Mouse (Mus musculus) cerebellum, adult 2 months (tissue): ENCODE measurements around the gene Stpg3.

Experiments
- CTCF ChIP-seq: fragments of 200-500 bp; IDR thresholded peaks from 2 replicates; pipeline ENCODE4 v1.5.1; 2011; ENCODE audit warnings: low read depth, mild to moderate bottlenecking, control low read depth, low read length, moderate library complexity, borderline replicate concordance; ENCODE audit not compliant: insufficient read depth
- POLR2A ChIP-seq: fragments of 200-500 bp; IDR thresholded peaks from 2 replicates; pipeline ENCODE4 v1.6.1; 2011; ENCODE audit warnings: low read length, control low read depth, borderline replicate concordance; ENCODE audit not compliant: insufficient read depth

DNA sequence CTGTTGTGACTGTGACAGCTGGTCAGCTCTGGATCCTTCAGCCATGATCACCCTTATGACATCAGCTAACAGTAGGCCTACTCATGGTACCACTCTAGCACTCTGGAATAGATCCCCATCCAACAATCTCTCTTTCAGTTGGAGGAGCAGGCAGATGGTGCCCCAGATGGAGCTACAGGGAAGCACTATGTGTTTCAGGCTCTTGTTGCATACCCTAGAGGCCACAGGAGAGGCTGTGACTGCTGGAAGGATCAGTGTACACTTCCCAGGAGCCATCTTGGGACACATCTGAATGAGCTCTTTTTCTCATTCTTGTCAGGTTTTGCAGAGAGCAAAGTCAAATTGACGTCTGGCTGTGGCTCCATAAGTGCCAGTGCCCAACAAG is 42.7 kb downstream of the Stpg3 start:
- TF ChIP-seq CTCF (no peak), POLR2A (no peak)
